ENCODE assay signal across 12 mouse cellular contexts in genomic region chr1:18181167-18181566, GRCm38 (mm10). TPM values are rescaled to one million over a fixed set of nuclear protein-coding genes. Genes with fewer than 3 reads are reported as not detected.
A peak's percentile ranks its signal among the peaks of the same experiment; 100 is the strongest.
DNase-seq lines count a peak whose midpoint lies in the region; ATAC-seq lines count a peak whose summit lies in the region.
"Had no signal": no experiment of that assay in that cellular context is flagged by ENCODE, and none has a peak within 500 bp of the region (broad histone marks: within the 10 kb centered on the region; RNA-seq: fewer than 3 reads in every experiment).

No protein-coding gene starts in this region.

- H3K9ac ChIP-seq in heart, embryonic 14.5 days (ENCODE audit: low read length) = no peak overlapping the region
- H3K9ac ChIP-seq in forebrain, embryonic 14.5 days (ENCODE audit: low read length) = no peak overlapping the region
- H3K9ac ChIP-seq: limb, embryonic 15.5 days had no signal

- H3K4me3 ChIP-seq in heart, embryonic 14.5 days (ENCODE audit: control insufficient read depth in 1 of 2, insufficient read depth in 1 of 2, low read depth in 1 of 2, low read length in 2 of 2) = no peak overlapping the region
- H3K4me3 ChIP-seq in forebrain, embryonic 14.5 days (ENCODE audit: low read depth, low read length) = no peak overlapping the region
- H3K4me3 ChIP-seq: limb, embryonic 15.5 days had no signal

- no peak overlapping the region for H3K27ac ChIP-seq in heart, embryonic 14.5 days (replicated peaks in 1 of 2; ENCODE audit: control insufficient read depth in 1 of 2, insufficient read depth in 1 of 2, low read depth in 2 of 2, low read length in 2 of 2)
- no peak overlapping the region for H3K27ac ChIP-seq in forebrain, embryonic 14.5 days (ENCODE audit: low read depth, low read length)
- H3K27ac ChIP-seq: limb, embryonic 15.5 days had no signal

- no peak for DNase-seq in heart, adult 8-10 months (ENCODE audit: low spot score)
- DNase-seq in brain, adult 2 months (ENCODE audit: low read depth, low spot score) = peak; percentile 77
- DNase-seq in forebrain, embryonic 14.5 days (ENCODE audit: low spot score) = peak; percentile 89
- peak; percentile 19 to 33 for DNase-seq in layer of hippocampus, postnatal 36 days
- DNase-seq in spleen, postnatal 14 days (ENCODE audit: low spot score in 2 of 2) = no peak
- no peak for DNase-seq in embryo, embryonic 10.5 days (ENCODE audit: low spot score)

- H3K27me3 ChIP-seq in heart, embryonic 14.5 days (ENCODE audit: control insufficient read depth, insufficient read depth, low read length) = no peaks in the 10 kb centered on the region
- no peaks in the 10 kb centered on the region for H3K27me3 ChIP-seq in forebrain, embryonic 14.5 days (replicated peaks; ENCODE audit: control insufficient read depth, insufficient read depth, low read length)
- H3K27me3 ChIP-seq: CH12.LX; limb, embryonic 15.5 days had no signal

- H3K4me1 ChIP-seq in heart, embryonic 14.5 days (ENCODE audit: control insufficient read depth in 2 of 2, insufficient read depth in 2 of 2, low read length in 2 of 2) = no peaks in the 10 kb centered on the region; a peak in 1 of 4 replicates
- no peaks in the 10 kb centered on the region for H3K4me1 ChIP-seq in forebrain, embryonic 14.5 days (ENCODE audit: control insufficient read depth, insufficient read depth, low read length)
- H3K4me1 ChIP-seq: limb, embryonic 15.5 days had no signal

- WGBS in heart, embryonic 14.5 days = 36% methylated on average over 3 of the region's 3 CpGs
- 64% methylated on average over 3 of the region's 3 CpGs for WGBS in forebrain, embryonic 14.5 days

- no peak overlapping the region for H3K4me2 ChIP-seq in heart, embryonic 14.5 days (ENCODE audit: low read length)
- H3K4me2 ChIP-seq in forebrain, embryonic 14.5 days (ENCODE audit: low read length) = no peak overlapping the region
- H3K4me2 ChIP-seq: limb, embryonic 15.5 days had no signal

- no peaks in the 10 kb centered on the region for H3K36me3 ChIP-seq in heart, embryonic 14.5 days (ENCODE audit: control insufficient read depth, insufficient read depth, low read length)
- H3K36me3 ChIP-seq in forebrain, embryonic 14.5 days (ENCODE audit: control insufficient read depth, insufficient read depth, low read length) = no peaks in the 10 kb centered on the region
- H3K36me3 ChIP-seq: limb, embryonic 15.5 days had no signal

- H3K9me3 ChIP-seq in heart, embryonic 14.5 days (ENCODE audit: control insufficient read depth, low read length) = no peaks in the 10 kb centered on the region
- no peaks in the 10 kb centered on the region for H3K9me3 ChIP-seq in forebrain, embryonic 14.5 days (replicated peaks; ENCODE audit: control insufficient read depth, low read length)
- H3K9me3 ChIP-seq: limb, embryonic 15.5 days had no signal

- peak; percentile 86 for ATAC-seq in heart, embryonic 14.5 days (ENCODE audit: insufficient number of reproducible peaks, insufficient read depth, low FRiP score, low read depth)
- ATAC-seq in forebrain, embryonic 14.5 days = peak; percentile 99
- no peak for ATAC-seq in monocyte, adult 5-6 weeks (replicated peaks; ENCODE audit: insufficient number of reproducible peaks, low FRiP score, low TSS enrichment, poor library complexity, severe bottlenecking)
- ATAC-seq: activated CD4-positive, CD25-positive, alpha-beta regulatory T cell, adult 4 months had no signal

RNA-seq across cellular contexts. Expression of gene Crisp4, which starts 35.5 kb away (rescaled TPM):
- polyA plus RNA-seq in heart, embryonic 14.5 days (2014; fragmentation: Nextera tagmentation; extraction: Ambion mirVana) = not detected in 2 replicates
- not detected for total RNA-seq in heart, adult 8-10 months (2022)
- not detected in 2 replicates for polyA plus RNA-seq in forebrain, embryonic 14.5 days (2014; fragmentation: Nextera tagmentation; extraction: Ambion mirVana)
- not detected for total RNA-seq in layer of hippocampus, postnatal 36 days (2021)
- total RNA-seq in monocyte, adult 5-6 weeks (2017) = not detected in 3 replicates
- total RNA-seq: CH12.LX had no signal
- polyA plus RNA-seq: activated CD4-positive, CD25-positive, alpha-beta regulatory T cell, adult 4 months; limb, embryonic 15.5 days; spleen, adult 2 months had no signal

RNA-seq across cellular contexts. Expression of gene Defb18, which starts 56.1 kb away (rescaled TPM):
- not detected in 2 replicates for polyA plus RNA-seq in heart, embryonic 14.5 days (2014; fragmentation: Nextera tagmentation; extraction: Ambion mirVana)
- total RNA-seq in heart, adult 8-10 months (2022) = not detected
- polyA plus RNA-seq in forebrain, embryonic 14.5 days (2014; fragmentation: Nextera tagmentation; extraction: Ambion mirVana) = not detected in 2 replicates
- not detected for total RNA-seq in layer of hippocampus, postnatal 36 days (2021)
- not detected in 3 replicates for total RNA-seq in monocyte, adult 5-6 weeks (2017)
- total RNA-seq: CH12.LX had no signal
- polyA plus RNA-seq: activated CD4-positive, CD25-positive, alpha-beta regulatory T cell, adult 4 months; limb, embryonic 15.5 days; spleen, adult 2 months had no signal

Comparison
In these comparisons a context has a peak if more than half of its experiments do, and no peak if none do; other contexts are left out.
1. DNase-seq: peak in brain, adult 2 months (single experiment), forebrain, embryonic 14.5 days (single experiment) and layer of hippocampus, postnatal 36 days (2 of 2); none in heart, adult 8-10 months (single experiment), spleen, postnatal 14 days (0 of 2) and embryo, embryonic 10.5 days (single experiment).